In genomic region chr7:78111291-78111690, GRCm38 (mm10) we compare ENCODE assay signal across 11 mouse cellular contexts.
"Had no signal": no experiment of that assay in that cellular context is flagged by ENCODE, and none has a peak within 500 bp of the region (broad histone marks: within the 10 kb centered on the region; RNA-seq: fewer than 3 reads in every experiment).

No protein-coding gene starts in this region.

- DNase-seq: kidney, adult 11 months; kidney, adult 8-10 months; kidney, postnatal 10 days; kidney, postnatal 4 days; liver, embryonic 13.5 days; lung, adult 2 months; lung, postnatal 14 days; lung, postnatal 4 days; retina, postnatal 1 day; thymus, adult 18-20 months; thymus, postnatal 36 days had no signal
